Mouse (Mus musculus) ovary, postnatal 10 days (tissue): Measurements from ENCODE around the gene Il23r.

Experiments
- DNase-seq: peaks from one replicate; pipeline ENCODE4 v3.0.0; 2022; ENCODE audit warnings: low spot score

Il23r gene

GRCm38 (mm10) chr6:67431808-67432207 lies 59.8 kb downstream of the Il23r start:
- no peak for DNase-seq

GRCm38 (mm10) chr6:67421761-67422160 lies 69.9 kb downstream of the Il23r start:
- no peak for DNase-seq

- DNase-seq, result no peak
These were observed 75.1 kb downstream of the Il23r start for GRCm38 (mm10) chr6:67416557-67416956.

DNA sequence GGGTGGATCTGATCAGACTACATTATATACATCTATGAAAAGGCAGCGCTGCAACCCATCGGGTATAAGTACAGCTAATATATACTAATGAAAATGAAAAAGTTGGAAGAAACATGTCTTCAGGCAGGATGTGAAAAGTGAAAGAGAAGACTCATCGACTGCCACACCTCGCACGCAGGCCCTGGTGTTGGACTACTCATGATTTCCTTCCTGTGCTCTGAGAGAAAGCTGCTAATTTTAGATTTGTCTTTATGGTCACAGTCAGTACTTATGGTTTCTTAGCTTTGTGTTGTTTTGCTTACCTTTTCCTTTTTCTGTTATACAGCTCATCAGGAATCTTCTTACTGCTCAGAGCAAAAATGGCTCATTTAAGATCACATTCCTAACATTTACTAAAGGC lies 76.4 kb downstream of the Il23r start:
- DNase-seq, result no peak

GRCm38 (mm10) chr6:67413378-67413777 lies 78.3 kb downstream of the Il23r start:
- no peak for DNase-seq

- DNase-seq, result no peak
These were observed 86.4 kb downstream of the Il23r start for GRCm38 (mm10) chr6:67405281-67405682.

- DNase-seq, result no peak
These were observed 92.1 kb downstream of the Il23r start for GRCm38 (mm10) chr6:67399551-67399950.

DNA sequence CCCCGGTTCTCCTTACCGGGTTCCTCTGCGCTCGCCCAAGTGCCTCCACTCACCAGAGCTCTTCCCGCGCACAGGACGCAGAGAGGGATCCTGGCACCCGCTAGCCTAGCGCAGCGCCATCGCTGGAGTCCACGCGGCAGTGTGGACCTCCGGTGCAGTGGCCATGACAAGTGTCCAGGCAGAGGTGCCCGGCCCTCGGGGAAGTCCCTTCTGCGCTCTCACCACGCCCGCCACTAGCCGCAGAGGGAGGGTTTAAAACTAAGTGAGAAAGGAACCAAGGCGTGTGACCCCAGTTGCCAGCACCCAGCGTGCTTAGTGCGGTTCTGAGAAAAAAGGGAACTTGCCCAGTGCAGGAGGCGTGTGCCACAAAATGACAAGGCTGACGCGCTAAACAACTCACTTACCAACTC lies 115.7 kb downstream of the Il23r start, which contains the start of gene Il12rb2:
Gene Il12rb2, minus strand, starts transcription at position 207 of the 410 bp plus-strand sequence.
- DNase-seq, result no peak
